Mouse (Mus musculus) spleen, adult 2 months (tissue): ENCODE measurements at regions not wholly inside any gene's neighbourhood (a gene's known extent, or its start where the extent isn't known, plus 50 kb on each side); places are given as distances from the start of the nearest gene placed in this dataset.

ENCODE experiments used
- DNase-seq, 2 experiments: peaks; one replicate each; pipeline versions ENCODE4 v3.0.0 to v3.0.0-alpha.2; 2012 to 2021; ENCODE audit warnings: low spot score in 2 of 2, low read depth in 1 of 2
- H3K27ac ChIP-seq: fragments of 200-500 bp; 2 replicates; pipeline ENCODE4 v1.5.1; 2012; ENCODE audit warnings: low read length, inconsistent platforms; ENCODE audit not compliant: insufficient read depth
- H3K27me3 ChIP-seq: fragments of 200-500 bp; 2 replicates; pipeline ENCODE4 v1.6.1; 2012; ENCODE audit warnings: mild to moderate bottlenecking, moderate library complexity, low read length, inconsistent platforms; ENCODE audit not compliant: control insufficient read depth, insufficient read depth
- H3K36me3 ChIP-seq: fragments of 200-500 bp; 2 replicates; pipeline ENCODE4 v1.6.1; 2012; ENCODE audit warnings: mild to moderate bottlenecking, low read length, inconsistent platforms; ENCODE audit not compliant: control insufficient read depth, insufficient read depth
- H3K4me1 ChIP-seq: fragments of 200-500 bp; 2 replicates; pipeline ENCODE4 v1.6.1; 2011; ENCODE audit warnings: inconsistent platforms; ENCODE audit not compliant: control insufficient read depth, insufficient read depth, insufficient read length
- H3K4me3 ChIP-seq: fragments of 200-500 bp; 2 replicates; pipeline ENCODE4 v1.5.1; 2011; ENCODE audit warnings: mild to moderate bottlenecking, inconsistent platforms; ENCODE audit not compliant: insufficient read depth, insufficient read length; ENCODE audit errors: extremely low read depth
- CTCF ChIP-seq: fragments of 200-500 bp; IDR thresholded peaks from 2 replicates; pipeline ENCODE4 v1.5.1; 2011; ENCODE audit warnings: mild to moderate bottlenecking, inconsistent platforms; ENCODE audit not compliant: insufficient read depth, insufficient read length, insufficient replicate concordance; ENCODE audit errors: extremely low read depth
- POLR2A ChIP-seq: fragments of 200-500 bp; IDR thresholded peaks from 2 replicates; pipeline ENCODE4 v1.6.1; 2011; ENCODE audit warnings: low read depth, low read length, inconsistent platforms
- WGBS: fragments of 180-500 bp; shearing (Covaris S2); methylation state at CpG from one replicate; pipeline ENCODE4 v1.1.7; 2018; 5-methylcytosine and 5-hydroxymethylcytosine counted together

GRCm38 (mm10) chr10:37792878-37793277 is 654.2 kb upstream of the Marcks start:
- no peak overlapping the region for H3K27ac ChIP-seq
- H3K4me1 ChIP-seq: no peaks in the 10 kb centered on the region
- TF ChIP-seq CTCF (no peak), POLR2A (no peak)
- H3K36me3 ChIP-seq: no peaks in the 10 kb centered on the region
- no peak overlapping the region for H3K4me3 ChIP-seq
- no peaks in the 10 kb centered on the region for H3K27me3 ChIP-seq
- WGBS: 64% methylated on average over 3 of the region's 3 CpGs
- peak in 1 of 2 experiments; percentile 4 for DNase-seq

GRCm38 (mm10) chr10:37788049-37788448 is 649.3 kb upstream of the Marcks start:
- 93% methylated on average over 5 of the region's 5 CpGs for WGBS

GRCm38 (mm10) chr10:37779383-37780302 is 640.9 kb upstream of the Marcks start:
- Histone ChIP-seq H3K27ac (no peak overlapping the region), H3K4me1 (no peaks in the 10 kb centered on the region), H3K36me3 (no peaks in the 10 kb centered on the region), H3K4me3 (no peak overlapping the region), H3K27me3 (no peaks in the 10 kb centered on the region)
- DNase-seq: no peak
- no peak for TF ChIP-seq POLR2A
- TF ChIP-seq CTCF: no peak
- WGBS: 93% methylated on average over 2 of the region's 2 CpGs

More at GRCm38 (mm10) chr10:37788049-37788448, 649.3 kb upstream of the Marcks start:
- no peak for DNase-seq
- Histone ChIP-seq H3K27me3 (no peaks in the 10 kb centered on the region), H3K4me3 (no peak overlapping the region), H3K36me3 (no peaks in the 10 kb centered on the region), H3K4me1 (no peaks in the 10 kb centered on the region), H3K27ac (no peak overlapping the region)
- TF ChIP-seq CTCF: no peak
- TF ChIP-seq POLR2A: no peak

GRCm38 (mm10) chr10:37760542-37761367 is 622.0 kb upstream of the Marcks start:
- H3K36me3 ChIP-seq: no peaks in the 10 kb centered on the region
- 75% methylated on average over 5 of the region's 5 CpGs for WGBS
- H3K27me3 ChIP-seq: no peaks in the 10 kb centered on the region
- no peaks in the 10 kb centered on the region for H3K4me1 ChIP-seq
- DNase-seq: no peak
- no peak overlapping the region for H3K4me3 ChIP-seq
- no peak overlapping the region for H3K27ac ChIP-seq
- TF ChIP-seq POLR2A (no peak), CTCF (no peak)

GRCm38 (mm10) chr10:37741581-37741980 is 602.9 kb upstream of the Marcks start:
- 48% methylated on average over 2 of the region's 2 CpGs for WGBS
- TF ChIP-seq CTCF (no peak), POLR2A (no peak)
- no peak for DNase-seq

GRCm38 (mm10) chr10:37739024-37739423 is 600.3 kb upstream of the Marcks start:
- no peak for DNase-seq
- 71% methylated on average over 2 of the region's 2 CpGs for WGBS
- Histone ChIP-seq H3K27me3 (no peaks in the 10 kb centered on the region), H3K36me3 (no peaks in the 10 kb centered on the region), H3K4me1 (no peaks in the 10 kb centered on the region), H3K4me3 (no peak overlapping the region), H3K27ac (no peak overlapping the region)
- TF ChIP-seq POLR2A: no peak
- TF ChIP-seq CTCF: no peak

More at GRCm38 (mm10) chr10:37741581-37741980, 602.9 kb upstream of the Marcks start:
- no peaks in the 10 kb centered on the region for H3K36me3 ChIP-seq
- H3K4me3 ChIP-seq: no peak overlapping the region
- no peaks in the 10 kb centered on the region for H3K27me3 ChIP-seq
- H3K27ac ChIP-seq: no peak overlapping the region
- H3K4me1 ChIP-seq: no peaks in the 10 kb centered on the region
